Mouse (Mus musculus) spleen, adult 2 months (tissue): ENCODE results near the gene Acadvl.

Source experiments
- CTCF ChIP-seq: fragments of 200-500 bp; IDR thresholded peaks from 2 replicates; pipeline ENCODE4 v1.5.1; 2011; ENCODE audit warnings: mild to moderate bottlenecking, inconsistent platforms; ENCODE audit not compliant: insufficient read depth, insufficient read length, insufficient replicate concordance; ENCODE audit errors: extremely low read depth
- POLR2A ChIP-seq: fragments of 200-500 bp; IDR thresholded peaks from 2 replicates; pipeline ENCODE4 v1.6.1; 2011; ENCODE audit warnings: low read depth, low read length, inconsistent platforms

- TF ChIP-seq CTCF, result no peak
- no peak for TF ChIP-seq POLR2A
Measured at GRCm38 (mm10) chr11:70024151-70024514, 8.9 kb upstream of the Acadvl start.
